Mouse (Mus musculus) forebrain, embryonic 15.5 days (tissue): ENCODE data around the gene Fgd3. TPM values are rescaled to one million over a fixed set of nuclear protein-coding genes. Genes with fewer than 3 reads are reported as not detected.

Experiments used
- ATAC-seq: fragments of 200-750 bp; cut with Nextera tagmentation; replicated peaks from 2 replicates; pipeline ENCODE4 v1.8.0; 2017; ENCODE audit warnings: mild to moderate bottlenecking, moderate TSS enrichment, moderate library complexity
- H3K27ac ChIP-seq: fragments of 300-500 bp; sonication (generic); replicated peaks from 2 replicates; pipeline ENCODE4 v1.5.1; 2015; ENCODE audit warnings: mild to moderate bottlenecking, inconsistent platforms
- H3K27me3 ChIP-seq: fragments of 300-500 bp; sonication (generic); 2 replicates; pipeline ENCODE4 v1.6.1; 2015; ENCODE audit warnings: inconsistent platforms
- H3K36me3 ChIP-seq: fragments of 300-500 bp; sonication (generic); 2 replicates; pipeline ENCODE4 v1.6.1; 2015; ENCODE audit warnings: mild to moderate bottlenecking, inconsistent platforms
- H3K4me1 ChIP-seq: fragments of 300-500 bp; sonication (generic); 2 replicates; pipeline ENCODE4 v1.6.1; 2015; ENCODE audit warnings: inconsistent platforms
- H3K4me2 ChIP-seq: fragments of 300-500 bp; sonication (generic); replicated peaks from 2 replicates; pipeline ENCODE4 v1.6.1; 2015; ENCODE audit warnings: mild to moderate bottlenecking, inconsistent platforms
- H3K4me3 ChIP-seq: fragments of 300-500 bp; sonication (generic); 2 replicates; pipeline ENCODE4 v1.5.1; 2015; ENCODE audit warnings: mild to moderate bottlenecking, inconsistent platforms
- H3K9ac ChIP-seq: fragments of 300-500 bp; sonication (generic); replicated peaks from 2 replicates; pipeline ENCODE4 v1.6.1; 2015; ENCODE audit warnings: mild to moderate bottlenecking, inconsistent platforms
- H3K9me3 ChIP-seq: fragments of 300-500 bp; sonication (generic); 2 replicates; pipeline ENCODE4 v1.6.1; 2016; ENCODE audit warnings: inconsistent platforms
- WGBS: fragments of 180-500 bp; shearing (Covaris S2); methylation state at CpG from one replicate; pipeline ENCODE4 v1.1.7; 2015; ENCODE audit warnings: mixed read lengths; 5-methylcytosine and 5-hydroxymethylcytosine counted together
- polyA plus RNA-seq: library from polyadenylated mRNA; unstranded; fragments of >200 nt; fragmentation: Nextera tagmentation; extraction: Ambion mirVana; gene quantifications from 2 replicates; pipeline ENCODE4 v1.2.1, GENCODE M21; 2015

Gene Fgd3
- polyA plus RNA-seq, 1 experiment from 2014 or later: 3.4 TPM

DNA sequence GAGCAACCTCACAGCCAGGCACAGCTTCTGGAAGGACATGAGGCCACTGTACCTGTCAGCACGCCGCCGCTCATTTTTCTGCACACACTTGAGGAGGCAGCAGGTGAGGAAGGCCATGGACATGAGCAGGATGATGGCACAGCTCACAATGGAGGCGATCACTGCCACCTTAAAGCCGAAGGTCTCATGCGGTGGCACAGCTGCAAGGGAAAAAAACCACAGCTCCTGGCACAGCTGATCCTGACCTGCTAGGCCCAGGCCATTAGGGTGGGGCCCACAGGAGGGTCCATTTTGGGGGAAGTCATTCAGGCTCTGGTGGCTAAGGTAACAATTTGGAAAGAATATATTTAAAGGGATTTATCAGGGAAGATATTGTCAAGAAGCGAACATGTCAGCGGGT, 81.4 kb downstream of the Fgd3 start:
- H3K36me3 ChIP-seq: no peaks in the 10 kb centered on the region
- ATAC-seq: no peak
- H3K4me1 ChIP-seq: no peaks in the 10 kb centered on the region
- H3K9ac ChIP-seq: no peak overlapping the region
- H3K9me3 ChIP-seq: no peaks in the 10 kb centered on the region
- WGBS: 97% methylated on average over 8 of the region's 8 CpGs
- H3K27me3 ChIP-seq: no peaks in the 10 kb centered on the region
- no peak overlapping the region for H3K4me3 ChIP-seq
- no peak overlapping the region for H3K27ac ChIP-seq
- H3K4me2 ChIP-seq: no peak overlapping the region

DNA sequence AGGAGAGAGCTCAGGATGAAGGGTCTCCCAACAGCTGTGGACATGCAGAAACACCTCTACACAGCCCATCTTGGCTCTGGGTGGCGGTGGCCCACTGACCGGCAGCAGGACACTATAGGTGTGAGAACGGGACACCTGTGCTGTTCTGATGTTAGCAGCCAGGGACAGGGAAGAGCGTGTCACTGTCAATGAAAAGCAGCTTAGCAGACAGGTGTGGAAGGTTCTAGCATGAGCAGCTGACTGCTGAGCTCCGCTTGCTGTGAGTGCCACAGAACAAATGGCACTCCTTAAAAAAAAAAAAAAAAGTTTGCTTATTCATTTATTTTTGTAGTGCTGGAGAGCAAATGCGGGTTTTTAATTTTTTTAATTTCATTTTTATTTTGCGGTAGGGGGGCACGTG, 82.5 kb downstream of the Fgd3 start:
- H3K9ac ChIP-seq: no peak overlapping the region

DNA sequence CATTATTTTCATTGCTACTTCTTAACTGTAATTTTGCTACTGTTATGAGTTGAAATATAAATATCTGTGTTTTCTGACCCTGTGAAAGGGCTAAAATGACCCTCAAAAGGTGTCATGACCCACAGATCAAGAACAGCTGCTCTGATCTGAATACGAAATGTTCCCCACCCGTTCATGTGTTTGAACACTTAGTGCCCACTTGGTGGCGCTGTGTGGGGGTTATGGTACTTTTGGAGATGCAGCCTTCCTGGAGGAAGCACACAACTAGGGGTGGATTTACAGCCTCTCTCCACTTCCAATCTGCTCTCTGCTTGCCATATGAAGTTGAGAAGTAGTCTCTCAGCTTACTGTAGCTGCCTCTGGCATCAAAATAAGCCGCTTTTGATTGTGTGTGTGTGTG, 85.4 kb downstream of the Fgd3 start:
- ATAC-seq: no peak
- WGBS: 94% methylated on average over 4 of the region's 4 CpGs
- Histone ChIP-seq H3K4me1 (no peaks in the 10 kb centered on the region), H3K9me3 (no peaks in the 10 kb centered on the region), H3K27ac (no peak overlapping the region), H3K4me3 (no peak overlapping the region), H3K27me3 (no peaks in the 10 kb centered on the region), H3K36me3 (no peaks in the 10 kb centered on the region), H3K9ac (no peak overlapping the region), H3K4me2 (no peak overlapping the region)

More for the DNA sequence above, 82.5 kb downstream of the Fgd3 start:
- H3K4me3 ChIP-seq: no peak overlapping the region
- H3K4me2 ChIP-seq: no peak overlapping the region
- H3K27me3 ChIP-seq: no peaks in the 10 kb centered on the region
- no peaks in the 10 kb centered on the region for H3K9me3 ChIP-seq
- WGBS: 92% methylated on average over 8 of the region's 8 CpGs
- no peaks in the 10 kb centered on the region for H3K36me3 ChIP-seq
- no peak overlapping the region for H3K27ac ChIP-seq
- H3K4me1 ChIP-seq: no peaks in the 10 kb centered on the region
- no peak for ATAC-seq

DNA sequence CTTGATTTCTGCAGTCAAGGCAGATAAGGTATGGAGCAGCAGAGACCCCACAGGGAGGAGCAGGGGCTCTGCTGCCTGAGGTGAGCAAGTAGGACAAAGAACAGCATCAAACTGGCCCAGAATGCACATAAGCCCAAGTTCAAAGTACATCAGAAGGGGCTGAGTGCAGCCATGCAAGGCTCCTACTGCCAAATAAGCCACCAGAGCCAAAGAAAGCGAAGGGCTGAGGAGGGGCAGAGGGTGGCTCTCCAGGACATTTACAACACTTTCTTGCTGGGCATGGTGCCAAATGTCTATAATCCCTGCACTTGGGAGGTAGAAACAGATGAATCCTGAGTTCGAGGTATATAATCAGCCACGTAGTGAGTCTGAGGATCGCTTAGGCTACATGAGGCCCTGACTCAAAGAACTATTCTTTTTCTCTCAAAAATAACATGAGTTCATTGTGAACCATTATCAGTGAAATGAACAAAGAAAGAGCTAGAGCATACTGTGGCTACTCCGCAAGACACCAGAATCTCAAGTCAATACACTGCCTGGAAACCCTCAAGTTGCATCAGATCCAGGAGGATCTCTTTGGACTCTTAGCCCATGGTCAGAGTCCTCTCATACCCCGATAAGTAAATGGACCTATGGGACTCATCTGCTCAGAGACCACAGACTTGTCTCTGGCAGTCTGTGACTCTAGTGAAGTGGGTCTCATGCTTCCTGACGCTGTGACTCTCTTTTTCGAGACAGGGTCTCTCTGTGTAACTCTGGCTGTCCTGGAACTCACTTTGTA, 86.1 kb downstream of the Fgd3 start:
- no peak overlapping the region for H3K4me3 ChIP-seq
- no peaks in the 10 kb centered on the region for H3K36me3 ChIP-seq
- H3K27ac ChIP-seq: no peak overlapping the region
- no peak for ATAC-seq
- WGBS: 81% methylated on average over 8 of the region's 8 CpGs
- H3K4me1 ChIP-seq: no peaks in the 10 kb centered on the region
- H3K27me3 ChIP-seq: no peaks in the 10 kb centered on the region
- H3K9me3 ChIP-seq: no peaks in the 10 kb centered on the region
- H3K9ac ChIP-seq: no peak overlapping the region
- no peak overlapping the region for H3K4me2 ChIP-seq

DNA sequence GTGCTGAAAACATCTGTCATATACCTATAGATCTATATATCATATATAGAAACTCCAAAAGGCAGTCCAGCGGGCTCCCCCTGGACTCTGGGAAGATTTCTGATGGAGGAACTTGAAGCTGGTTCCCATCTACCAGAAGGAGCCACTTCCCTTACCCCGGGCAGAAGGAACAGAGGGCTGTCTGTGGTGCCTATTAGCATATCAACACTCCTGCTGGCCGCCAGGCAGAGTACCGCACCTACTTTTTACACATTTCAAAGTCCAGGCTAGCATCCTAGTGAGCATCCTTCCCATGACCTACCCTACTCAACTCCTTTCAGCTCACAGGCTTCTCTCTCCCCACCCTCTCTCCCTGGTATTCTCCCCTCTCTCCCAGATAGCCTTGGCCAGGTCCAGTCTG, 94.5 kb downstream of the Fgd3 start:
- 39% methylated on average over 4 of the region's 4 CpGs for WGBS
- Histone ChIP-seq H3K27me3 (no peaks in the 10 kb centered on the region), H3K36me3 (no peaks in the 10 kb centered on the region), H3K4me1 (0 out of 2 replicates have a peak, but pooled peaks cover 4% of the 10 kb centered on the region), H3K9me3 (no peaks in the 10 kb centered on the region), H3K4me3 (no peak overlapping the region), H3K9ac (no peak overlapping the region), H3K4me2 (no peak overlapping the region), H3K27ac (no peak overlapping the region)
- ATAC-seq: no peak

DNA sequence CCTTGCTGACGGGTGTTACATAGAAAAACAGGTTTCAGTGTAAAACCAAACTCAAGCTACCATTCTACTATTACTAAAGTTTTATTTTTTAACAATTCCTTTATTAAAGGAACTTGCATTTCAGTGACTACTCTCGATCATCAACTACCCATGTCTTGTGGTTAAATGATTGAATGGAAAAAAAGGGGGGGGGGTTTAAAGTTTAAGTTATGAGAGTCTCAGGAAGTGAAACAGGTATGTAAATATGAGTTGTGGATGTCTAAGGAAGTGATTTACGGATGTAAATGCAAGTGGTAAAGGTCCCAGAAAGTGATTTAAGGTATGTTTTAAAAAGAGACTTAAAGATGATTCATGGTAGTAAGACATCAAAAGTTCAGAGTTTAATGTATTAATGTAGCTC, 95.0 kb downstream of the Fgd3 start:
- Histone ChIP-seq H3K9me3 (no peaks in the 10 kb centered on the region), H3K4me2 (no peak overlapping the region), H3K27ac (no peak overlapping the region), H3K36me3 (no peaks in the 10 kb centered on the region), H3K9ac (no peak overlapping the region), H3K4me3 (no peak overlapping the region), H3K27me3 (0 out of 2 replicates have a peak, but pooled peaks cover 3% of the 10 kb centered on the region), H3K4me1 (0 out of 2 replicates have a peak, but pooled peaks cover 4% of the 10 kb centered on the region)
- ATAC-seq: no peak
- 73% methylated on average over 3 of the region's 3 CpGs for WGBS

DNA sequence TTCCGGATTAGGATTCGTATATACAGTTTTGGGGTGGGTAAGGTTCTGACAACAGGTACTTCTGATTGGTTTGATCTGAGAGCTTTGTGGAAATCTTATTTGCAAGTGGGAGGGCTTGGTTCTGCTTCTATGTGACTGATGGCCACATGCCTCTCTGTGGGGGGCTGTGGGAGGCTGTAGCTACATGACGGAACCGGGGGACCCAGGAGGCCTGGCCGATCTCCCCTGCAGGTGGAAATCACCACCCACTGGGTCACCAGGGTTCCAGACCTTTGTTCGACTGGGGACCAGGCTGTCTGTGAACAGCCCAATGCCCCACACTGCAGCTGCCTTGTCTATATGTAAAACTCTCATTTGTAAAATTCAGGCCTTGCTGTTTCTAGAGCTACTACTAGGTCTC, 95.4 kb downstream of the Fgd3 start:
- Histone ChIP-seq H3K4me2 (no peak overlapping the region), H3K27ac (no peak overlapping the region), H3K4me3 (no peak overlapping the region), H3K9me3 (no peaks in the 10 kb centered on the region), H3K4me1 (0 out of 2 replicates have a peak, but pooled peaks cover 4% of the 10 kb centered on the region), H3K36me3 (no peaks in the 10 kb centered on the region), H3K27me3 (0 out of 2 replicates have a peak, but pooled peaks cover 3% of the 10 kb centered on the region), H3K9ac (no peak overlapping the region)
- ATAC-seq: no peak
- WGBS: 28% methylated on average over 6 of the region's 6 CpGs

DNA sequence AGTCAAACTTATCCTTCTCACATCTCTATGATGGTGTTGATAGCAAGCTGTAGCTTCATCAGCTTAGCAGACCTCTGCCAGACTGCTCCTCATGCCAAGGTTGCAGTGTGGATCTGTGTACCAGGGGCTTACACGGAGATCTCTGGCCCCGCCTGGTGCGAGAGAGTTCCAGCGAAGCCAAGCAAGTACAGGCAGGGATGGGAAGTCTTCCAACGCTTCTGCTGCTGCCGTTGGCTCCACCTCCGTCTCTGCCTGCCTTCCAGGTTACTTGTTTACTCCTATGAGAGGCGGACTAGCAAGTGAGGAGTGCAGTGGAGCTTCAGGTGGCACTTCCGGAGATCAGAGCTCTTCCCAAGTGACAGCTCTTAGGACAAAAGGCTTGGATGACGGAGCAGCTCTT, 95.8 kb downstream of the Fgd3 start:
- Histone ChIP-seq H3K9ac (no peak overlapping the region), H3K36me3 (no peaks in the 10 kb centered on the region), H3K4me3 (no peak overlapping the region), H3K4me2 (no peak overlapping the region), H3K27me3 (0 out of 2 replicates have a peak, but pooled peaks cover 3% of the 10 kb centered on the region), H3K4me1 (0 out of 2 replicates have a peak, but pooled peaks cover 4% of the 10 kb centered on the region), H3K27ac (no peak overlapping the region), H3K9me3 (no peaks in the 10 kb centered on the region)
- WGBS: 21% methylated on average over 10 of the region's 10 CpGs
- ATAC-seq: no peak; the same call in 1 of the 2 replicates

DNA sequence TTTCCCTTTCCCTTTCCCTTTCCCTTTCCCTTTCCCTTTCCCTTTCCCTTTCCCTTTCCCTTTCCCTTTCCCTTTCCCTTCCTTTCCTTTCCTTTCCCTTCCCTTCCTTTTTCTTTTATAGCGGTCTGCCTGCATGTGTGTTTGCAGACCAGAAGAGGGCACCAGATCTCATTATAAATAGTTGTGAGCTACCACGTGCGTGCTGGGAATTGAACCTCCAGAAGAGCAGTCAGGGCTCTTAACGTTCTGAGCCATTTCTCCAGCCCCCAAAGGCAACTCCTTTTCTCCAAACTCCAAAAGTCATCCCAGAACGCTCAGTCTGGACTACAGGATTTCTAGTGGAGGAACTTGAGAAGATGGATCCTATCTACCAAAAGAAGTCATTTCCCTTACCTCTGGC, 99.2 kb downstream of the Fgd3 start:
- Histone ChIP-seq H3K36me3 (no peaks in the 10 kb centered on the region), H3K27ac (no peak overlapping the region)

DNA sequence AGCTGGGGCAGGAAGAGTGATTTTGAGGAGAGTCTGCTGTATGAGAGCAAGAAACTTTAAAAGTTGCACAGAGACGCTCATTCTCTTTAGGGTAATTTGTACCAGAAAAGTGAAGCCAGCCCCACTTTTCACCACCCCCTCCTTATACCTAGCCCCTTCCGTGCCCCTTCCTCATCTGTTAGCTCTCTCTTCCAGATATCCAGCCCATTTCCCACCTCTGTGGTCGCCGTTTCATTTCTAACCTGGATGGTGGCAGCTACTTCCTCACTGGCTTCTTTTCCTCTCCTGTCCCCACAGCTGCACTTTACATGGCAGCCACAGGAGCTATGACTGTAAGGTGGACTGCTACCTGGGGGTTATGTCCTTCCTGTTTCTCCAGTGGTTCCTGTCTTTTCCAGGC, 100.7 kb downstream of the Fgd3 start:
- no peaks in the 10 kb centered on the region for H3K9me3 ChIP-seq
- peaks cover 23% of the 10 kb centered on the region for H3K4me1 ChIP-seq
- no peak overlapping the region for H3K4me2 ChIP-seq
- no peak for ATAC-seq
- no peaks in the 10 kb centered on the region for H3K36me3 ChIP-seq
- 74% methylated on average over 4 of the region's 4 CpGs for WGBS
- H3K27me3 ChIP-seq: 0 out of 2 replicates have a peak, but pooled peaks cover 3% of the 10 kb centered on the region
- no peak overlapping the region for H3K4me3 ChIP-seq
- no peak overlapping the region for H3K27ac ChIP-seq
- H3K9ac ChIP-seq: no peak overlapping the region

More for the DNA sequence above, 99.2 kb downstream of the Fgd3 start:
- Histone ChIP-seq H3K9ac (no peak overlapping the region), H3K4me2 (no peak overlapping the region), H3K4me3 (no peak overlapping the region), H3K9me3 (no peaks in the 10 kb centered on the region), H3K4me1 (peaks cover 14% of the 10 kb centered on the region), H3K27me3 (0 out of 2 replicates have a peak, but pooled peaks cover 3% of the 10 kb centered on the region)
- ATAC-seq: no peak
- 32% methylated on average over 5 of the region's 5 CpGs for WGBS

DNA sequence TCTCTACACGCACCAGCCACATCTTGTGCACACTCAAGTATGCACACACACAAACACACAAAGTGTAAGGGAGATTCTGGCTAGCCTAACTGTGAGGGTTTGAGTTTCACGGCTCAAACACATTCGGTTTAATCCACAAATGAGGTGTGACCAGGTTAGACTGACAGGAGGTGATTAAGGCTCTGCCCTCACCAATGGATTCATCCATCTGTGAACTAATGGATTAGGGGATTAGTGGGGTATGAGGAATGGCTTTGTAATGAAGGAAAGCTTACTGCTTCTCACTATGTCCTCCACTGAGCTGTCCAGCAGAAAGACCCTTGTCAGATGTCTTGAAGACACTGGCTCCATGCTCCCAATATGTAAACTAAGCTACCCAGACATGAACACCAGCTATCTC, 101.5 kb downstream of the Fgd3 start:
- Histone ChIP-seq H3K36me3 (no peaks in the 10 kb centered on the region), H3K27me3 (0 out of 2 replicates have a peak, but pooled peaks cover 3% of the 10 kb centered on the region), H3K4me2 (no peak overlapping the region), H3K4me1 (peaks cover 28% of the 10 kb centered on the region), H3K9ac (no peak overlapping the region), H3K9me3 (no peaks in the 10 kb centered on the region), H3K4me3 (no peak overlapping the region), H3K27ac (no peak overlapping the region)
- ATAC-seq: no peak
- 6% methylated on average over 3 of the region's 3 CpGs for WGBS

DNA sequence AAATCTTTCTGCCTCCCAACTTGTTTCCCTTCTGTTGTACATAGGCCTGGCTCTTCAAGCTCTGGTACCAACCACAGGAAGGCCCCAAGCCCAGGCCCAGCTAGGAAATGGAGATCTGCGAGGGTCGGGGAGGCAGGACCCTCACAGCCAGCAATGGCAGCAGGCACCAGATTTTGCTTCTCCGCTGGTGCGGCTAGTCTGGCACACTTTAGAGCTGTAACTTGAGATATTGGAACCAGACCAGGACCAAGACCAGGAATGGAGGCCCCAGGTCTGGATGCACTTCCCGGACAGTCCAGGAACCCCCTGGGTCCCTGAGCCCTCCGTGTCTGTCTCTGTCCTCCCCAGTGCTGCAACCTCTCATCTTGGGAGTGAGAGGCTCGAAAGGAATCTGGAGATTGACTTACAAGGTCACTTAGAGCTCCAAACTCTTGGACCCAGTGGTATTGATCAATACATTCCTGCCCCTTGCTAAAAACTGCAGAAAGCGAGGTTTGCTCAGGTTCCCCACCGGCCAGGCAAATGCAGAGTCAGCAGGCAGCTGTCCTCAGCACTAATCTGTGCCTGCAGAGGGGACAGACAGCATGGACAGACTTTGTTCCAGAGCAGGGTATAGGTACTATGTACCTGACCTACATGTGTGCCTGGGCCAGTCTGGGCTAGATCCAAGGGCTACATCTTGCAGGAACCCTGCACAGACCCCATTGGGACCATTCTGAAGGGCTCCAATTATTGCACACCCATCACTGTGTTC, 103.1 kb downstream of the Fgd3 start:
- Histone ChIP-seq H3K9ac (no peak overlapping the region), H3K27ac (no peak overlapping the region), H3K36me3 (no peaks in the 10 kb centered on the region), H3K4me1 (peaks cover 39% of the 10 kb centered on the region), H3K4me2 (no peak overlapping the region), H3K27me3 (0 out of 2 replicates have a peak, but pooled peaks cover 3% of the 10 kb centered on the region), H3K9me3 (no peaks in the 10 kb centered on the region), H3K4me3 (no peak overlapping the region)
- WGBS: 55% methylated on average over 9 of the region's 9 CpGs
- ATAC-seq: no peak
